Comparison of ENCODE assay signal across 25 mouse cellular contexts in the genomic region with DNA sequence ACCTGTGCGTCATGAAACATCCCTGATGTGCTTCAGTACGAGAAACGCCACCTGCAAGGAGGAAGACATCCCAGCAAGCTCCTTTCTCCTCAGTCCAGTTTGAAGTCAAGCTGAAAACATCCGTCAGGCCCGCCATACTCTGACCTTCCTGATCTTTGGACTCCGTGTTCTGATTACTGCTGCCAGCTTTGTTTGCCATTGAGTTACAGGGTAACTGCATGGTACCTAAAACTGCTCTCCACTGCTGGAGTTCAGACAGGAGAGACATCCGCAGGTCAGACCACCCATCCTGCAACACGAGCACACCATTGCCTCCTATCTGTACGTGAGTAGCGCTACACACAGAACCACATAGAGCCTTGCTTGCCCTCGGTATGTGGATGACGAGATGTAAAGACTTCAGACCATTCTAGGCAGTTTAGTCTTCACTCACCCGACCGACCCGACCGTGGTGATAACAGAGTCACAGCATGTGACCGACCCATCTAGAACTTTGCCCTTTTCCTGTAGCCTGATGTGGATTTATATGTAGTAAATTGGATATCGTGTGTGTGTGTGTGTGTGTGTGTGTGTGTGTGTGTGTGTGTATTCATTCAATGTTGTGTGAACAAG.
DNase-seq lines count a peak whose midpoint lies in the region; ATAC-seq and TF ChIP-seq lines count a peak whose summit lies in the region.
"Had no signal": no experiment of that assay in that cellular context is flagged by ENCODE, and none has a peak within 500 bp of the region (broad histone marks: within the 10 kb centered on the region; RNA-seq: fewer than 3 reads in every experiment).

No protein-coding gene starts in this region.

- ATAC-seq in kidney, embryonic 16.5 days (ENCODE audit: low FRiP score, low TSS enrichment), result no peak
- peak; percentile 18; the same call in 1 of the 2 replicates for ATAC-seq in stomach, embryonic 15.5 days (ENCODE audit: insufficient read depth, low FRiP score, low read depth)
- no peak for ATAC-seq in stomach, postnatal 0 days (ENCODE audit: low FRiP score, low TSS enrichment)
- ATAC-seq in liver, embryonic 12.5 days, result peak; percentile 66
- ATAC-seq: CD4-positive, CD25-positive, alpha-beta regulatory T cell, adult 4 months; forebrain, embryonic 16.5 days; lung, postnatal 0 days; midbrain, embryonic 16.5 days had no signal

- H3K9ac ChIP-seq in kidney, embryonic 16.5 days (replicated peaks; ENCODE audit: low read length), result no peak overlapping the region
- no peak overlapping the region for H3K9ac ChIP-seq in stomach, embryonic 15.5 days
- H3K9ac ChIP-seq in stomach, postnatal 0 days (ENCODE audit: low read length), result no peak overlapping the region
- H3K9ac ChIP-seq in liver, embryonic 12.5 days, result no peak overlapping the region
- H3K9ac ChIP-seq: hindbrain, embryonic 12.5 days; limb, embryonic 13.5 days; neural tube, embryonic 13.5 days had no signal

- no peak overlapping the region for H3K27ac ChIP-seq in kidney, embryonic 16.5 days (ENCODE audit: low read length)
- H3K27ac ChIP-seq in stomach, embryonic 15.5 days, result no peak overlapping the region
- H3K27ac ChIP-seq in stomach, postnatal 0 days (replicated peaks), result no peak overlapping the region
- peak overlapping the region; percentile 25; the same call in 1 of the 2 replicates for H3K27ac ChIP-seq in liver, embryonic 12.5 days
- H3K27ac ChIP-seq: embryonic facial prominence, embryonic 10.5 days; heart, adult 2 months; hindbrain, embryonic 12.5 days; limb, embryonic 13.5 days; midbrain, embryonic 10.5 days; neural tube, embryonic 13.5 days had no signal

- no peak overlapping the region for H3K4me3 ChIP-seq in kidney, embryonic 16.5 days (ENCODE audit: low read length)
- H3K4me3 ChIP-seq in stomach, embryonic 15.5 days (replicated peaks), result no peak overlapping the region
- no peak overlapping the region for H3K4me3 ChIP-seq in stomach, postnatal 0 days (ENCODE audit: low read depth, low read length)
- no peak overlapping the region for H3K4me3 ChIP-seq in liver, embryonic 12.5 days
- H3K4me3 ChIP-seq: embryonic facial prominence, embryonic 10.5 days; heart, adult 2 months; hindbrain, embryonic 12.5 days; limb, embryonic 13.5 days; midbrain, embryonic 10.5 days; myocyte; neural tube, embryonic 13.5 days had no signal

- peaks cover 33% of the 10 kb centered on the region for H3K36me3 ChIP-seq in kidney, embryonic 16.5 days (ENCODE audit: insufficient read depth, low read length)
- peaks cover 14% of the 10 kb centered on the region; the same call in 1 of the 2 replicates for H3K36me3 ChIP-seq in stomach, embryonic 15.5 days
- peaks cover 12% of the 10 kb centered on the region for H3K36me3 ChIP-seq in stomach, postnatal 0 days (ENCODE audit: control insufficient read depth, insufficient read depth, low read length)
- peaks cover 74% of the 10 kb centered on the region for H3K36me3 ChIP-seq in liver, embryonic 12.5 days

- no peaks in the 10 kb centered on the region for H3K4me1 ChIP-seq in kidney, embryonic 16.5 days (ENCODE audit: insufficient read depth, low read length)
- H3K4me1 ChIP-seq in stomach, embryonic 15.5 days, result no peaks in the 10 kb centered on the region
- no peaks in the 10 kb centered on the region for H3K4me1 ChIP-seq in stomach, postnatal 0 days (replicated peaks; ENCODE audit: control insufficient read depth, insufficient read depth)
- no peaks in the 10 kb centered on the region for H3K4me1 ChIP-seq in liver, embryonic 12.5 days
- H3K4me1 ChIP-seq: embryonic facial prominence, embryonic 10.5 days; hindbrain, embryonic 12.5 days; limb, embryonic 13.5 days; neural tube, embryonic 13.5 days had no signal

- no peak overlapping the region for H3K4me2 ChIP-seq in kidney, embryonic 16.5 days (replicated peaks; ENCODE audit: low read depth, low read length)
- no peak overlapping the region for H3K4me2 ChIP-seq in stomach, embryonic 15.5 days
- H3K4me2 ChIP-seq in stomach, postnatal 0 days (replicated peaks; ENCODE audit: low read depth), result no peak overlapping the region
- H3K4me2 ChIP-seq in liver, embryonic 12.5 days, result no peak overlapping the region
- H3K4me2 ChIP-seq: hindbrain, embryonic 12.5 days; limb, embryonic 13.5 days; neural tube, embryonic 13.5 days had no signal

- no peaks in the 10 kb centered on the region for H3K27me3 ChIP-seq in kidney, embryonic 16.5 days (ENCODE audit: insufficient read depth, low read length)
- H3K27me3 ChIP-seq in stomach, embryonic 15.5 days (replicated peaks), result no peaks in the 10 kb centered on the region
- no peaks in the 10 kb centered on the region for H3K27me3 ChIP-seq in stomach, postnatal 0 days (ENCODE audit: control insufficient read depth, insufficient read depth, low read length)
- H3K27me3 ChIP-seq in liver, embryonic 12.5 days (replicated peaks), result no peaks in the 10 kb centered on the region
- H3K27me3 ChIP-seq: hindbrain, embryonic 12.5 days; limb, embryonic 13.5 days; neural tube, embryonic 13.5 days had no signal

- no peak for TF ChIP-seq EP300 in stomach, postnatal 0 days (optimal IDR thresholded peaks at IDR 0.05)

- H3K9me3 ChIP-seq in kidney, embryonic 16.5 days (ENCODE audit: low read length), result no peaks in the 10 kb centered on the region
- no peaks in the 10 kb centered on the region for H3K9me3 ChIP-seq in stomach, embryonic 15.5 days
- H3K9me3 ChIP-seq in stomach, postnatal 0 days (ENCODE audit: control insufficient read depth, low read length), result no peaks in the 10 kb centered on the region
- H3K9me3 ChIP-seq in liver, embryonic 12.5 days (replicated peaks), result no peaks in the 10 kb centered on the region
- H3K9me3 ChIP-seq: embryonic facial prominence, embryonic 10.5 days; hindbrain, embryonic 12.5 days; limb, embryonic 13.5 days; midbrain, embryonic 10.5 days; neural tube, embryonic 13.5 days had no signal

- WGBS in kidney, embryonic 16.5 days, result 91% methylated on average over 18 of the region's 18 CpGs
- 85% methylated on average over 18 of the region's 18 CpGs for WGBS in stomach, embryonic 15.5 days
- 85% methylated on average over 18 of the region's 18 CpGs for WGBS in stomach, postnatal 0 days
- 81% methylated on average over 18 of the region's 18 CpGs for WGBS in liver, embryonic 12.5 days (ENCODE audit: insufficient replicate concordance)

- no peak for TF ChIP-seq CTCF in stomach, postnatal 0 days (IDR thresholded peaks at IDR 0.05; ENCODE audit: low read depth)

- DNase-seq in kidney, adult 18-20 months, result peak; percentile 53
- DNase-seq in stomach, postnatal 0 days (ENCODE audit: low spot score), result no peak
- DNase-seq in yolk sac, embryonic 10.5 days (ENCODE audit: low spot score), result peak; percentile 81
- no peak for DNase-seq in c-Kit-positive CD71-positive TER-119-positive erythroid progenitor cells, embryonic 14.5 days (ENCODE audit: low spot score)
- no peak for DNase-seq in left cerebral cortex, postnatal 4 days
- DNase-seq: adrenal gland, postnatal 25 days; cerebellum, adult 9-11 months; gastrocnemius, postnatal 14 days; heart, adult 2 months; right cerebral cortex, adult 18-20 months; thymus, adult 2 months; thymus, postnatal 4 days had no signal

- intact Hi-C loops in left cerebral cortex, postnatal 4 days (cut with DNase I), result no loop called here

Comparison
In these comparisons a context has a peak if more than half of its experiments do, and no peak if none do; other contexts are left out.
1. ATAC-seq: peak in stomach, embryonic 15.5 days (single experiment) and liver, embryonic 12.5 days (single experiment); none in kidney, embryonic 16.5 days (single experiment) and stomach, postnatal 0 days (single experiment).
2. DNase-seq: peak in kidney, adult 18-20 months (single experiment) and yolk sac, embryonic 10.5 days (single experiment); none in stomach, postnatal 0 days (single experiment), c-Kit-positive CD71-positive TER-119-positive erythroid progenitor cells, embryonic 14.5 days (single experiment) and left cerebral cortex, postnatal 4 days (single experiment).